Mouse (Mus musculus) bone marrow, adult 2 months (tissue): ENCODE measurements around the gene Rptor.

Experiments used
- CTCF ChIP-seq: fragments of 200-500 bp; IDR thresholded peaks from 2 replicates; pipeline ENCODE4 v1.5.1; 2011; ENCODE audit warnings: low read length, control low read depth; ENCODE audit not compliant: control insufficient read depth, insufficient read depth
- POLR2A ChIP-seq: fragments of 200-500 bp; IDR thresholded peaks from 2 replicates; pipeline ENCODE4 v1.6.1; 2011; ENCODE audit warnings: low read depth, mild to moderate bottlenecking, control low read depth, low read length, borderline replicate concordance; ENCODE audit not compliant: control insufficient read depth

GRCm38 (mm10) chr11:119833877-119834804 lies 231.4 kb downstream of the Rptor start:
- no peak for TF ChIP-seq CTCF
- TF ChIP-seq POLR2A, result no peak
